Mouse (Mus musculus) liver, embryonic 12.5 days (tissue): ENCODE data around the gene Lrriq1. TPM values are rescaled to one million over a fixed set of nuclear protein-coding genes. Genes with fewer than 3 reads are reported as not detected.

Experiments used
- ATAC-seq: fragments of 200-750 bp; cut with Nextera tagmentation; 2 replicates; pipeline ENCODE4 v1.8.0; 2017; ENCODE audit warnings: moderate number of reproducible peaks, mild to moderate bottlenecking, moderate library complexity
- H3K27ac ChIP-seq: fragments of 300-500 bp; sonication (generic); 2 replicates; pipeline ENCODE4 v1.5.1; 2016; ENCODE audit warnings: mild to moderate bottlenecking
- H3K27me3 ChIP-seq: fragments of 300-500 bp; sonication (generic); replicated peaks from 2 replicates; pipeline ENCODE4 v1.6.1; 2016; ENCODE audit warnings: mild to moderate bottlenecking, moderate library complexity
- H3K36me3 ChIP-seq: fragments of 300-500 bp; sonication (generic); 2 replicates; pipeline ENCODE4 v1.6.1; 2016; ENCODE audit warnings: mild to moderate bottlenecking, moderate library complexity
- H3K4me1 ChIP-seq: fragments of 300-500 bp; sonication (generic); 2 replicates; pipeline ENCODE4 v1.6.1; 2016
- H3K4me2 ChIP-seq: fragments of 300-500 bp; sonication (generic); 2 replicates; pipeline ENCODE4 v1.6.1; 2016; ENCODE audit warnings: mild to moderate bottlenecking, moderate library complexity
- H3K4me3 ChIP-seq: fragments of 300-500 bp; sonication (generic); 2 replicates; pipeline ENCODE4 v1.5.1; 2016; ENCODE audit warnings: mild to moderate bottlenecking, moderate library complexity
- H3K9ac ChIP-seq: fragments of 300-500 bp; sonication (generic); 2 replicates; pipeline ENCODE4 v1.6.1; 2016; ENCODE audit warnings: mild to moderate bottlenecking, moderate library complexity
- H3K9me3 ChIP-seq: fragments of 300-500 bp; sonication (generic); replicated peaks from 2 replicates; pipeline ENCODE4 v1.6.1; 2016; ENCODE audit warnings: mild to moderate bottlenecking, moderate library complexity
- WGBS: fragments of 180-500 bp; shearing (Covaris S2); methylation state at CpG from one replicate; pipeline ENCODE4 v1.1.7; 2016; ENCODE audit not compliant: insufficient replicate concordance; 5-methylcytosine and 5-hydroxymethylcytosine counted together
- polyA plus RNA-seq: library from polyadenylated mRNA; unstranded; fragments of >200 nt; fragmentation: Nextera tagmentation; extraction: Ambion mirVana; gene quantifications from 2 replicates; pipeline ENCODE4 v1.2.1, GENCODE M21; 2016

Gene Lrriq1
- polyA plus RNA-seq, result not detected in 2 replicates

GRCm38 (mm10) chr10:103235707-103236459 lies at the start of gene Lrriq1:
Lrriq1 (minus strand) TSS chr10:103236322.
- Histone ChIP-seq H3K4me2 (peak within 1 kb of the TSS; percentile 51), H3K36me3 (no peaks in the 10 kb centered on the region), H3K4me3 (peak within 1 kb of the TSS; percentile 38), H3K9ac (no peak within 1 kb of the TSS), H3K27ac (no peak within 1 kb of the TSS), H3K27me3 (no peaks in the 10 kb centered on the region), H3K4me1 (no peaks in the 10 kb centered on the region), H3K9me3 (no peaks in the 10 kb centered on the region)
- WGBS, result 8% methylated on average over 25 of the region's 25 CpGs
- ATAC-seq, result no peak

DNA sequence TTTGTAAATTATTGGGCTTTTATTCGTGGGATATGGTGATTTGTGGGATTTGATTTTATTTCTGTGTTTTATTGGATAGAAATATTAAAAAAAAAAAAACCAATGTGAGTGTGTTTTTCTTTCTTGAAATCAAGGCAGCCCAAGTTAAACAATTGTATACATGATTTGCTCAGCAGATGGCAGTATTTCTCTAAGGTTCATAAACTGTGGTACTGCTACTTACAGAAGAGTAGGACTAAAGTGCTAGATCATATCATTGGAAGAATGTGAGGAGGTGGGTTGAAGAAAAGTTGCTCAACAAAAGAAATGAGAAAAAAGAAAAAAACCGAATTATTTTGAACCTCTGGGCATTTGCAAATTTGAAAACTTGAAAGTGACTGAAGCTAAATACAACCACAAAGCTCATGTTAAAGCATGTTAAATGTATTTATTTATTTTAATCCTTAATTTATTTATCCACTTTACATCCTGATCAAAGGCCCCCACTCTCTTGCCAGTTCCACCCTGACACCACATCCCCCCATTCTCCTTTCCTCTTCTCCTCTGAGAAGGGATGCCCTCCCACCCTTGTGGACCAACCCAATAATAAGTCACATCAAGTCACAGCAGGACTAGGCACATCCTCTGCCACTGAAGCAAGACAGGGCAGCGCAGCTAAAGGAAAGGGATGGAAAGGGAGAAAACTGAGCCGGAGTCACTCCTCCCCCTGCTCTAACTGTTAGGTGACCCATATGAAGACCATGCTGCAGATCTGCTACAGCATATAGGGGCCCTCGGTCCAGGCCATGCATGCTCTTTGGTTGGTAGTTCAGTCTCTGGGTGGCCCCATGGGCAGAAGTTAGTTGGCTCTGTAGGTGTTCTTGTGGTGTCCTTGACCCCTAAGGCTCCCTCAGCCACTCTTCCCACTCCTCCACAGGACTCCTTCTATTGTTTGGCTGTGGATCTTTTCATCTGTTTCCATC lies 18.0 kb upstream of the Lrriq1 start:
- H3K4me3 ChIP-seq, result no peak overlapping the region
- no peak for ATAC-seq
- WGBS, result 47% methylated on average over 5 of the region's 5 CpGs
- H3K27ac ChIP-seq, result no peak overlapping the region
- no peaks in the 10 kb centered on the region for H3K36me3 ChIP-seq
- no peaks in the 10 kb centered on the region for H3K9me3 ChIP-seq
- no peaks in the 10 kb centered on the region for H3K4me1 ChIP-seq
- no peak overlapping the region for H3K4me2 ChIP-seq
- H3K27me3 ChIP-seq, result no peaks in the 10 kb centered on the region
- no peak overlapping the region for H3K9ac ChIP-seq

DNA sequence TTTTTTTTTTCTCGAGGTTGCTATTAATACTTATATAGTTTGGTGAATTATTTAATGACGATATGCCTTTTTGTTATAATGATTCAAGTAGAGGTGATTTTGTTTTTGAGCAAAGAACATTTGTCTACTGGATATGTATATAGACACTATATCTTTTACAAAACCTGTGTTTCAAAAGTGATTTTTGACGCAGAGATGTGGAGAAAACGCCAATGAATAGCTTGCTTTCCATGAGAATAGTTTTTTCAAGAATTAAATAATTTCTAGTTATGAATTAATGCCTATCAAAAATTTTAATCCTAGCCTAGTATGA lies 294 bp upstream of the Lrriq1 start:
- no peak for ATAC-seq
- Histone ChIP-seq H3K4me2 (peak overlapping the region; percentile 51; the same call in 1 of the 2 replicates), H3K9me3 (no peaks in the 10 kb centered on the region), H3K4me1 (no peaks in the 10 kb centered on the region), H3K4me3 (no peak overlapping the region), H3K9ac (no peak overlapping the region), H3K27ac (no peak overlapping the region), H3K36me3 (no peaks in the 10 kb centered on the region), H3K27me3 (no peaks in the 10 kb centered on the region)
- 19% methylated on average over 4 of the region's 4 CpGs for WGBS

- H3K4me1 ChIP-seq, result no peaks in the 10 kb centered on the region
- ATAC-seq, result no peak
- no peaks in the 10 kb centered on the region for H3K27me3 ChIP-seq
- H3K4me2 ChIP-seq, result no peak overlapping the region
- H3K9me3 ChIP-seq, result no peaks in the 10 kb centered on the region
- WGBS, result 53% methylated on average over 1 of the region's 1 CpGs
- H3K9ac ChIP-seq, result no peak overlapping the region
- H3K36me3 ChIP-seq, result no peaks in the 10 kb centered on the region
- H3K27ac ChIP-seq, result no peak overlapping the region
- H3K4me3 ChIP-seq, result no peak overlapping the region
These were observed 9.5 kb downstream of the Lrriq1 start for GRCm38 (mm10) chr10:103226646-103227045.

- H3K4me2 ChIP-seq, result no peak overlapping the region
- H3K4me1 ChIP-seq, result no peaks in the 10 kb centered on the region
- H3K9ac ChIP-seq, result no peak overlapping the region
- no peak overlapping the region for H3K4me3 ChIP-seq
- H3K36me3 ChIP-seq, result no peaks in the 10 kb centered on the region
- no peak for ATAC-seq
- no peak overlapping the region for H3K27ac ChIP-seq
- 43% methylated on average over 4 of the region's 4 CpGs for WGBS
- no peaks in the 10 kb centered on the region for H3K27me3 ChIP-seq
- no peaks in the 10 kb centered on the region for H3K9me3 ChIP-seq
These were observed 41.3 kb downstream of the Lrriq1 start for GRCm38 (mm10) chr10:103194655-103195328.

GRCm38 (mm10) chr10:103145769-103146379 lies 90.2 kb downstream of the Lrriq1 start:
- WGBS, result 63% methylated on average over 8 of the region's 8 CpGs
- H3K27ac ChIP-seq, result no peak overlapping the region
- no peak for ATAC-seq

DNA sequence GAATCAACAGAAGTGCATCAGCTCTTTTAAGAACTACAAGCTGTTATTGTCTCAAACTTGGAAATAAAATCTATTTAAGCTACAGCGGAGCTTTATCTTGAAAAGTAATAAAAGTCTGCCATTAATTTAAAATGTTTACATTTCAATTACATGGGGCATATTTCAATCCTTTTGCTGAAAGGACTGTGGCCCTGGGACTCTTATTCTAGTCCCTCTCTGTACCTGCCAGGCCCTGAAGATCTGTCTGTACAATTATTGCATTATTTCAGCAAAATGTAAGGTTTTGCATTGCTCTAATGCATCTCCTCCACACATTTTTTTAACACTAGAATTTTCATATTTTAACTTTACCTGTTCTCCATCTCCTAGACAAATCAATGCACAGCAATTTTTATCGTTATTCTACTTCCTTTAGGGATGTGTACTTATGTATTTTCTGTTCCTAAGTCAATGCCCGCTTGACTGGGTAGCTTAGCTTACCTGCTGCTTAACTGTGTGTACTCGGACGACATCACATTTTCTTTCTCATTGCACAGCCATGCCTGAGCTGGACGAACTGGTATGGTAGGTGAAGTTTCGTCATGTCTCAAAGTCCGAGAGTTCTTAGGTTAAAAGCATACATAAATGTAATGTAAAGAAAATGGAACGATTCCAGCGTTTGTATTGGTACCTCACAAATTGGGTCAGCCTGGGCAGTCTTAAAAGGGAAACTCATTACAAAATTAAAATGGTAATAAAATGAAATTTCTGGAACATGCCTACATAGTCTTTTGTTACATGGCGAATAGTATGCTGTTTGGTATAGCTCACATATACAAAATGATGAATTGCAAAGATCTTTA lies 91.0 kb downstream of the Lrriq1 start:
- Histone ChIP-seq H3K9me3 (no peaks in the 10 kb centered on the region), H3K36me3 (no peaks in the 10 kb centered on the region), H3K4me2 (no peak overlapping the region), H3K27ac (no peak overlapping the region), H3K27me3 (no peaks in the 10 kb centered on the region), H3K4me1 (no peaks in the 10 kb centered on the region), H3K9ac (no peak overlapping the region), H3K4me3 (no peak overlapping the region)
- 59% methylated on average over 11 of the region's 11 CpGs for WGBS
- ATAC-seq, result no peak

More at GRCm38 (mm10) chr10:103145769-103146379, 90.2 kb downstream of the Lrriq1 start:
- Histone ChIP-seq H3K4me1 (no peaks in the 10 kb centered on the region), H3K4me2 (no peak overlapping the region), H3K4me3 (no peak overlapping the region), H3K27me3 (no peaks in the 10 kb centered on the region), H3K9ac (no peak overlapping the region), H3K36me3 (no peaks in the 10 kb centered on the region), H3K9me3 (no peaks in the 10 kb centered on the region)

- Histone ChIP-seq H3K4me2 (no peak overlapping the region), H3K27ac (no peak overlapping the region), H3K9me3 (no peaks in the 10 kb centered on the region), H3K4me1 (no peaks in the 10 kb centered on the region), H3K9ac (no peak overlapping the region), H3K4me3 (no peak overlapping the region), H3K27me3 (no peaks in the 10 kb centered on the region), H3K36me3 (no peaks in the 10 kb centered on the region)
- WGBS, result 51% methylated on average over 4 of the region's 4 CpGs
- no peak for ATAC-seq
These were observed 93.6 kb downstream of the Lrriq1 start for GRCm38 (mm10) chr10:103142526-103142925.

GRCm38 (mm10) chr10:103141532-103141931 lies 94.6 kb downstream of the Lrriq1 start:
- Histone ChIP-seq H3K4me1 (no peaks in the 10 kb centered on the region), H3K36me3 (no peaks in the 10 kb centered on the region), H3K9me3 (no peaks in the 10 kb centered on the region), H3K4me3 (no peak overlapping the region), H3K4me2 (no peak overlapping the region), H3K9ac (no peak overlapping the region), H3K27me3 (no peaks in the 10 kb centered on the region), H3K27ac (no peak overlapping the region)
- ATAC-seq, result no peak
- WGBS, result 35% methylated on average over 6 of the region's 6 CpGs

- 59% methylated on average over 8 of the region's 8 CpGs for WGBS
- no peak for ATAC-seq
- H3K27me3 ChIP-seq, result no peaks in the 10 kb centered on the region
These were observed 95.5 kb downstream of the Lrriq1 start for GRCm38 (mm10) chr10:103140609-103141008.

DNA sequence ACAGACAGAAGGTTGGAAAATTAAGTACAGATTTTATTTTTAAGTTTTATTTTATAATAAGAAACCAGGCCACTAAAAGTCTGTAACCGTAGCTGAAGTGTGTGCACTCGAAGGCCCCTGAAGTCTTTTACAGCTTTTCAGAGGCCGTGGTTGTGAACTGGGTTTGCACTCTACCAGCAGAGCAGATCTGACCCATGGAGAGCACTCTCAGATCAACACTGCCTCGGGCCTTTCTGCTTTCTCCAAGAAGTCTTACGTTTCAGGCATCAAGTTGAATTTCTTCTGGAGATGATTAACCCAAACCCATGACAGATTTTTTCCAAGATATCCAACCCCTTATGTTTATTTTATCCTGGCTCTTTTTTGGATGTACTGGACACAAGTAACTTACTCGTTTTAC lies 121.5 kb downstream of the Lrriq1 start:
- no peaks in the 10 kb centered on the region for H3K36me3 ChIP-seq
- H3K4me1 ChIP-seq, result no peaks in the 10 kb centered on the region
- H3K27ac ChIP-seq, result no peak overlapping the region
- no peak overlapping the region for H3K4me3 ChIP-seq
- no peaks in the 10 kb centered on the region for H3K27me3 ChIP-seq
- no peak for ATAC-seq
- no peaks in the 10 kb centered on the region for H3K9me3 ChIP-seq
- WGBS, result 60% methylated on average over 6 of the region's 6 CpGs
- no peak overlapping the region for H3K4me2 ChIP-seq
- H3K9ac ChIP-seq, result no peak overlapping the region

More at GRCm38 (mm10) chr10:103140609-103141008, 95.5 kb downstream of the Lrriq1 start:
- Histone ChIP-seq H3K4me2 (no peak overlapping the region), H3K4me1 (no peaks in the 10 kb centered on the region), H3K4me3 (no peak overlapping the region), H3K27ac (no peak overlapping the region), H3K9ac (no peak overlapping the region), H3K9me3 (no peaks in the 10 kb centered on the region), H3K36me3 (no peaks in the 10 kb centered on the region)
